Mouse (Mus musculus) forelimb bud, embryonic 11.5 days (tissue): ENCODE results near the gene Cdca7l.
"Not testable (repeated sequence)": the region's sequence is repeated elsewhere in the genome, so short reads cannot be mapped to it uniquely, and the experiment has no call there.

Experiments used
- DNase-seq: peaks from one replicate; pipeline ENCODE4 v3.0.0-alpha.2; 2012; ENCODE audit warnings: low read depth, low spot score

Gene Cdca7l

DNA sequence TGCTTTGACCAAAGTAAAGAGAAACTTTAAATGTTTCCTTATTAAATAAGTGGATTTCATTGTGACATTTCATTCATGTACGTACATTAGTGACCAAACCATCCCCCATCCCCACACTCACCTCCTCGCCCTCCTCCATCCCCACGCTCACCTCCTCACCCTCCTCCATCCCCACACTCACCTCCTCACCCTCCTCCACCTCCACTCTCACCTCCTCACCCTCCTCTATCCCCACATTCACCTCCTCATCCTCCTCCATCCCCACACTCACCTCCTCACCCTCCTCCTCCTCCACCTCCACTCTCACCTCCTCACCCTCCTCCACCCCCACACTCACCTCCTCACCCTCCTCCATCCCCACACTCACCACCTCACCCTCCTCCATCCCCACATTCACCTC lies 57.2 kb downstream of the Cdca7l start:
- no peak for DNase-seq

- DNase-seq: no peak
Measured at GRCm38 (mm10) chr12:117862655-117863054, 58.6 kb downstream of the Cdca7l start.

GRCm38 (mm10) chr12:117867708-117868564 lies 63.8 kb downstream of the Cdca7l start:
- DNase-seq: no peak

GRCm38 (mm10) chr12:117872265-117872664 lies 68.2 kb downstream of the Cdca7l start:
- DNase-seq: no peak

DNA sequence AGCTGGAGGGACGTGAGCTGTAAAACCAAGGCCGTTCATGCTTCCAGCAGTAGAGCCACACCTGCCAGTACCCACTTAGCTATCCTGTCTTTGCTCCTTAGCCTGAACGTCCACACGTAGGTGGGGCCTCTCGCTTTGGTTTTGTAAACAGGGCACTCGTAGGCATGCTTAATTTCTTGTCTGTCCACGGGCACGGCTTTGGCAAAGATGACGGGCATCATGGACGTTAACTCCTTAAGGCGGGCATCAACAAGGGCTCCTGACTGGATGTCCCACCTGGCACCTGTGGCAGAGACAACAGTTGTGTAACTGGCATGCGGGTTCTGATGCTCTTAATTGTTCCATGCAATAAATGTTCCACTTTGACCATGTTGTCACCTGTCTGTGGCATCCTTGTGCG lies 74.3 kb downstream of the Cdca7l start:
- no peak for DNase-seq

DNA sequence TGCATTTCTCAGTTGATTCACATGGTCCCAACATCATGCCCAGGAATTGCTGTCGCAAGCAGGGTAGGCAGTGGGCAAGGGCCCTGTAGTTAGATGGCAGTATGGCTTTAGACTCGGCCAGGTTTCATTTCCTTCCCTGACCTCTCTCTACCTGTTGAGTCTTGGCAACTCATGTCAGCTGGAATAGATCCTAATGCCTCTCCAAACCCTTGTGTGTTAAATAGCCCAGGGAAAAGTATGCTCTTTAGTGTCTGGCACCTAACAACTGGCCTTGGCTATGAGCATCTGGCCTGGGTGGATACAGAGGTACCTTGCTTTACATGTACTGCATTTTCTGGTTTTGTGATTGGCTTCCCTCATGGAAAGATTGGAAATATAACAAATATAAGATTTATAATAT lies 80.5 kb downstream of the Cdca7l start:
- DNase-seq: no peak

DNA sequence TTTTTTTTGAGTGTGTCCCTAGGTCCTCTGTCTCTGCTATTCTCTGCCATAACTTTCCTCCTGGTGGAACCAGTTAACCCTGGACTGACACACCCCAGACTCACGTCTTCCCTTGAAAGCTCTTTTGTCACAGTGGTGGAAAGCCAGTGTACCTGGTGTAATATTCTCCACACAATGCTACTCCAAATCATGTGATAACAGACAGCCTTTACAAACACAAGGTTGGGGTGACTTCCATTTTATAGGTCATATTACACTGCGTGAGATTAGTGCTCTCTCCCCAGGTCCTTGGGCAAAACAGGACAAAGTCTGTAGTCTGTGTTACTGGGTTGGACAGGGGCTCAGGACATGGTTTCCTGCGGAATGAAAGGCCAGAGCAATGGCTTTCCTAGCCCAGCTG lies 83.3 kb downstream of the Cdca7l start:
- DNase-seq: no peak

- DNase-seq: not testable (repeated sequence)
Measured at GRCm38 (mm10) chr12:117900798-117901197, 96.7 kb downstream of the Cdca7l start.

GRCm38 (mm10) chr12:117901352-117901751 lies 97.3 kb downstream of the Cdca7l start:
- not testable (repeated sequence) for DNase-seq

DNA sequence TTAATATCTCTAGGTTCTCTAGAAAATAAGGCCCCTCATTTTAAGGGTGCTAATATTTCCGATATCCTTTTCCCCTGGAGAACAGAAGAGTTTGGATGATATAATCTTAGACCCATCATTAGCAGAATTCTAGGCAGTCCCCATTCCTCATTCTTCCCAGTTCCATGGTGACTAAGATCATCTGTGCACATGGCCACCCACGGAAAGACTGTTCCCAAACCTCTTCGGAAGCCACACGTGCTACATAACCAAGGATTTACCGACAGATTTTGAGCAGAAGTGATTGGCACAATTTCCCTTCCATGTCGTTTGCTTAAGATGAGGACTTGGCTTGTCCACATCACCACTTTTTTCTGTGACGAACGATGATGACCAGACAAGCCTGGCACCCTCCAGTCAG lies 99.6 kb downstream of the Cdca7l start:
- no peak for DNase-seq

DNA sequence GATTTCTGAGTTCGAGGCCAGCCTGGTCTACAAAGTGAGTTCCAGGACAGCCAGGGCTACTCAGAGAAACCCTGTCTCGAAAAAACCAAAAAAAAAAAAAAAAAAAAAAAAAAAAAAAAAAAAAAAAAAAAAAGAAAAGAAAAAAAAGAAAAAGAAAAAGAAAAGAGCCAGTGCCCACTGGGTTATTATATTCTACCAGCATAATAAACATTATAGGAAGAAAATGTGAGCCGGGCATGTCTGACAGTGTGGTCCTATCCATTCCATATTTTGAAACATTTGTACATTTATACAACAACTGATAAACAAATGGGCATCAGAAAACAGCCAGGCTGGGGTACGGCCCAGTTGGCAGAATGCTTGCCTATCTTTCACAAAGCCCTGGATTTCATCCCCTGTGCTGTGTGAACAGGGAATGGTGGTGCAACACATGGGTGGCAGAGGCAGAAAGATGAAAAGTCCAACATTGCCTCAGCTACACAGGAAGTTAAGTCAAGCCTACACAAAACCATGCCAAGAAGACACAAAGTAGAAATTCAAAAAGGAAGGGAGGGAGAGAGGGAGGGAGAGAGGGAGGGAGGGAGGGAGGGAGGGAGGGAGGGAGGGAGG lies 101.2 kb downstream of the Cdca7l start:
- DNase-seq: not testable (repeated sequence)

GRCm38 (mm10) chr12:117911396-117911795 lies 107.3 kb downstream of the Cdca7l start:
- no peak for DNase-seq

- DNase-seq: peak; percentile 11
Measured at GRCm38 (mm10) chr12:117914613-117915245, 110.6 kb downstream of the Cdca7l start.

- peak; percentile 1 for DNase-seq
Measured at GRCm38 (mm10) chr12:117915826-117916588, 111.9 kb downstream of the Cdca7l start.
